Mouse (Mus musculus) limb, embryonic 14.5 days (tissue): ENCODE measurements at regions not wholly inside any gene's neighbourhood (a gene's known extent, or its start where the extent isn't known, plus 50 kb on each side); places are given as distances from the start of the nearest gene placed in this dataset.

Experiments used
- ATAC-seq: fragments of 200-750 bp; cut with Nextera tagmentation; 2 replicates; pipeline ENCODE4 v1.8.0; 2017; ENCODE audit warnings: low read depth, moderate number of reproducible peaks, moderate TSS enrichment; ENCODE audit not compliant: low FRiP score
- DNase-seq: peaks from one replicate; pipeline ENCODE4 v3.0.0-alpha.2; 2015; ENCODE audit warnings: low spot score
- H3K27ac ChIP-seq: fragments of 300-500 bp; sonication (generic); replicated peaks from 2 replicates; pipeline ENCODE4 v1.5.1; 2014; ENCODE audit warnings: low read depth, mild to moderate bottlenecking, low read length, moderate library complexity, mixed read lengths
- H3K27me3 ChIP-seq: fragments of 300-500 bp; sonication (generic); 2 replicates; pipeline ENCODE4 v1.6.1; 2014; ENCODE audit warnings: low read length, mixed read lengths; ENCODE audit not compliant: control insufficient read depth, insufficient read depth
- H3K36me3 ChIP-seq: fragments of 300-500 bp; sonication (generic); 2 replicates; pipeline ENCODE4 v1.6.1; 2014; ENCODE audit warnings: mild to moderate bottlenecking, low read length, moderate library complexity, mixed read lengths; ENCODE audit not compliant: control insufficient read depth, insufficient read depth
- H3K4me1 ChIP-seq: fragments of 300-500 bp; sonication (generic); 2 replicates; pipeline ENCODE4 v1.6.1; 2014; ENCODE audit warnings: antibody characterized with exemption, low read length, mixed read lengths; ENCODE audit not compliant: control insufficient read depth, insufficient read depth
- H3K4me2 ChIP-seq: fragments of 300-500 bp; sonication (generic); replicated peaks from 2 replicates; pipeline ENCODE4 v1.6.1; 2014; ENCODE audit warnings: low read depth, mild to moderate bottlenecking, low read length, moderate library complexity; ENCODE audit not compliant: severe bottlenecking
- H3K4me3 ChIP-seq: fragments of 300-500 bp; sonication (generic); replicated peaks from 2 replicates; pipeline ENCODE4 v1.5.1; 2014; ENCODE audit warnings: low read length
- H3K9ac ChIP-seq: fragments of 300-500 bp; sonication (generic); 2 replicates; pipeline ENCODE4 v1.6.1; 2014; ENCODE audit warnings: mild to moderate bottlenecking, low read depth, low read length, moderate library complexity; ENCODE audit not compliant: severe bottlenecking
- H3K9me3 ChIP-seq: fragments of 300-500 bp; sonication (generic); 2 replicates; pipeline ENCODE4 v1.6.1; 2016; ENCODE audit warnings: low read length; ENCODE audit not compliant: control insufficient read depth
- POLR2A ChIP-seq: fragments of 200-500 bp; IDR thresholded peaks from 2 replicates; pipeline ENCODE4 v1.8.0; 2012; ENCODE audit warnings: inconsistent platforms, mild to moderate bottlenecking, moderate library complexity, borderline replicate concordance; ENCODE audit not compliant: insufficient read depth, insufficient read length; ENCODE audit errors: extremely low read depth
- WGBS: fragments of 180-500 bp; shearing (Covaris S2); extraction: QIAGEN DNeasy Blood & Tissue Kit; methylation state at CpG from one replicate; pipeline ENCODE4 v1.1.7; 2014; 5-methylcytosine and 5-hydroxymethylcytosine counted together

DNA sequence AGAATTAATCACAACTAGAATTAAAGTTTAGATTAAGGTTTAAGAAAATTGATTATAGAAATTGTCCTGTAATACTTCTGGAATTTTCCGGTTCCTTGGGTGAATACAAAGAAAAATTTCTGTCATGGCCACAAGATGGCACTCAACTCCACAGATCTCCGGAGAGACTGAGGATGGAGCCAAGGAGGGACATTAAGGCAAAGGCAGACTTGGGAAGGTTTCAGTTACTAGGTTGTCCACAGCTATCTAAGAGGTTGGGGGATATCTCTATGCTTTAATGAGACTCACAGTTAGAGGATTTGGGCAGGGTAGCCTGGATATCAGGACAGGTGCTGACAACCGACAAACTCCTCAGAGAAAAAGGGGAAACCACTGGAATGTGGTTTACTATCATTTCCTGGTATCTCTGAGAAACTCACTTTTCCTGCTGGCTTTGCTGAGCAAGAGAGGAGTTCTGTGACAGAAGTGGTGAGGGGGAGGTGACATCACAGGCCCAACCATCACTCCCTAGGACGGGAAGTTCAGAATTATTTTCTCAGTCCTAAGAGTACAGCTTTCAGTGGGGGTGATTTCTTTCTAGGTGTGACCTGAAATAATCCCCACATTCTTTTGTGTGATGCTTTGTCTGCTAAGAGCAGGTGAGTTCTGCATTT lies 56.0 kb upstream of the 2210010C04Rik start:
- no peaks in the 10 kb centered on the region for H3K36me3 ChIP-seq
- no peak overlapping the region for H3K27ac ChIP-seq
- DNase-seq: peak; percentile 14
- TF ChIP-seq POLR2A: no peak
- H3K9me3 ChIP-seq: no peaks in the 10 kb centered on the region
- no peak overlapping the region for H3K9ac ChIP-seq
- H3K4me2 ChIP-seq: no peak overlapping the region
- H3K27me3 ChIP-seq: no peaks in the 10 kb centered on the region
- WGBS: 44% methylated on average over 4 of the region's 4 CpGs
- H3K4me3 ChIP-seq: no peak overlapping the region
- ATAC-seq: no peak
- no peaks in the 10 kb centered on the region for H3K4me1 ChIP-seq
